Mouse (Mus musculus): ENCODE measurements around the gene Tppp2. TPM values are rescaled to one million over a fixed set of nuclear protein-coding genes. Genes with fewer than 3 reads are reported as not detected.

Tppp2 gene
- polyA plus RNA-seq, 1 experiment from 2014 or later: not detected

DNA sequence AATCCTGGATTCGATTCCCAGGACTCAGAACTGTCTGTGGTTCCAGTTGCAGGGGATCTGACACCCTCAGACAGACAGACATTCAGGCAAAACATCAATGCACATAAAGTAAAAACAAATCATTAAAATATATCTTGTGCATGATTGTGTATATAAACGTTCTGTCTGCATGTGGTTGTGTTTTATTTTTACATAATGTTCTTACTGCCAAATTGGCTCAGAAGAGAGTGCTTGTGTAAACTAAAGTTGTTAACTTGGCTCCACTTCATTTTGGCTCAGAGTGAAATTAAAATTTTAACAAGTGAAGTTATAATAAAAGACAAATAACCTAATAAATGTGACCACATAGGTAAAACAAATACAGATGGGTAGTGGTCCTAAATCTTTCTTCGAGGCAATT, 49.2 kb downstream of the Tppp2 start:
- H3K4me2 ChIP-seq: no peak overlapping the region
- H3K4me3 ChIP-seq: no peak overlapping the region
- no peaks in the 10 kb centered on the region for H3K9me3 ChIP-seq
- no peaks in the 10 kb centered on the region for H3K36me3 ChIP-seq
- no peaks in the 10 kb centered on the region for H3K27me3 ChIP-seq (replicated peaks)
- H3K9ac ChIP-seq: no peak overlapping the region
- WGBS: 76% methylated on average over 3 of the region's 3 CpGs
- H3K4me1 ChIP-seq: peaks cover under 1% of the 10 kb centered on the region
- no peak for ATAC-seq (ENCODE audit: extremely low read depth, insufficient number of reproducible peaks, low FRiP score, low TSS enrichment)
- H3K27ac ChIP-seq (replicated peaks): no peak overlapping the region

Other genes starting within 250 kb of the Tppp2 start
- gene Gm17079, start 223.0 kb upstream of the Tppp2 start, polyA plus RNA-seq (2015; fragmentation: Nextera tagmentation; extraction: Ambion mirVana): not detected in 2 replicates
- gene Gm5800, start 201.2 kb upstream of the Tppp2 start, polyA plus RNA-seq (2015; fragmentation: Nextera tagmentation; extraction: Ambion mirVana): not detected in 2 replicates
- not detected in 2 replicates for gene Ang4, start 144.8 kb upstream of the Tppp2 start, polyA plus RNA-seq (2015; fragmentation: Nextera tagmentation; extraction: Ambion mirVana)
- not detected in 2 replicates for gene AY358078, start 118.4 kb upstream of the Tppp2 start, polyA plus RNA-seq (2015; fragmentation: Nextera tagmentation; extraction: Ambion mirVana)
- gene Ear6, start 64.7 kb upstream of the Tppp2 start, polyA plus RNA-seq (2015; fragmentation: Nextera tagmentation; extraction: Ambion mirVana): not detected in 2 replicates
- gene Mettl17, start 33.6 kb upstream of the Tppp2 start, polyA plus RNA-seq (2015; fragmentation: Nextera tagmentation; extraction: Ambion mirVana): 38.3 and 40.5 TPM in 2 replicates
- gene Slc39a2, start 25.5 kb upstream of the Tppp2 start, polyA plus RNA-seq (2015; fragmentation: Nextera tagmentation; extraction: Ambion mirVana): 0.13 and 0.48 TPM in 2 replicates
- gene Ndrg2, start 4.3 kb upstream of the Tppp2 start, polyA plus RNA-seq (2015; fragmentation: Nextera tagmentation; extraction: Ambion mirVana): 223 and 248 TPM in 2 replicates
- not detected in 2 replicates for gene Rnase13, start 4.3 kb downstream of the Tppp2 start, polyA plus RNA-seq (2015; fragmentation: Nextera tagmentation; extraction: Ambion mirVana)
- gene Arhgef40, start 66.3 kb downstream of the Tppp2 start, polyA plus RNA-seq (2015; fragmentation: Nextera tagmentation; extraction: Ambion mirVana): 63.9 and 69.5 TPM in 2 replicates
- 0.43 and 1.1 TPM in 2 replicates for gene Tmem253, start 97.2 kb downstream of the Tppp2 start, polyA plus RNA-seq (2015; fragmentation: Nextera tagmentation; extraction: Ambion mirVana)
- 14.5 and 15.6 TPM in 2 replicates for gene Zfp219, start 102.3 kb downstream of the Tppp2 start, polyA plus RNA-seq (2015; fragmentation: Nextera tagmentation; extraction: Ambion mirVana)
- not detected in 2 replicates for gene Olfr221, start 124.0 kb downstream of the Tppp2 start, polyA plus RNA-seq (2015; fragmentation: Nextera tagmentation; extraction: Ambion mirVana)
- 340 and 392 TPM in 2 replicates for gene Hnrnpc, start 185.6 kb downstream of the Tppp2 start, polyA plus RNA-seq (2015; fragmentation: Nextera tagmentation; extraction: Ambion mirVana)
- gene Rpgrip1, start 192.3 kb downstream of the Tppp2 start, polyA plus RNA-seq (2015; fragmentation: Nextera tagmentation; extraction: Ambion mirVana): 37.7 and 38.8 TPM in 2 replicates